Mouse (Mus musculus): ENCODE results near the gene Spata6.

Gene Spata6

DNA sequence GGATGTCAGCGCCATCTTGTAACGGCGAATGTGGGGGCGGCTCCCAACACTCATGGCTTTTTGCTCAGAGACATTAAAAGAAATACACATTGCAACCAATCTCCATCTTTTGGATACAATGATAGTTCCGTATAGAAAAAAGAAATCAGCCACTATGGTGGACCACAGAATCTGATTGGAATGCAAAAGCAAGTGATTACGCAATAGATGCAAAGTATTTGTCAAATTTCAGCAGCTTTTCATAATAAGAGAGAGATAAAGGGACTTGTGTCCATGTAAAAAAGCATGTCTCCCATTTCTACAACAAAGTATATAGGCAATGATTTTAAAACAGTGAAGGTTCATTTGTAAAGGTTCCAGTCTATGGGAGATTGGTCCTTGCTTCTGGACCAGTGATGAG lies 119.1 kb downstream of the Spata6 start:
- no peak for DNase-seq (ENCODE audit: low spot score)

DNA sequence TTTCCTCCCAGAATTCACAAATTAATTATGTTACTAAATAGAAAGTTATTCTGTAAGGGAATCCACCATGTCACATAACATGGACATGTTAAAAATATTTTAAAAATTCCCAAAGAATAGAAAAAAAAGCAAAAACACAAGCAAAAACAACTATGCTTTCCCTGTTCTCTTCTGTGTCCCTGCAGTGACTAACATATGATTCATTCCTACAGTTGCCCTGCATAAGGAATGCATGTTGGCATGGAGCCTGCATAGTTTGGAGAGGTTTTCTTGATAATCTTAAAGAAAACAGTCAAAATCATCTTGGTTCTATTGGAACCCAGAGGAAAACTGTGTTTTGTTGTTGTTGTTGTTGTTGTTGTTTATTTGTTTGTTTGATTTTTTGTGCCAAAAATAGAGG lies 132.8 kb downstream of the Spata6 start:
- no peak for DNase-seq (ENCODE audit: low spot score)

DNA sequence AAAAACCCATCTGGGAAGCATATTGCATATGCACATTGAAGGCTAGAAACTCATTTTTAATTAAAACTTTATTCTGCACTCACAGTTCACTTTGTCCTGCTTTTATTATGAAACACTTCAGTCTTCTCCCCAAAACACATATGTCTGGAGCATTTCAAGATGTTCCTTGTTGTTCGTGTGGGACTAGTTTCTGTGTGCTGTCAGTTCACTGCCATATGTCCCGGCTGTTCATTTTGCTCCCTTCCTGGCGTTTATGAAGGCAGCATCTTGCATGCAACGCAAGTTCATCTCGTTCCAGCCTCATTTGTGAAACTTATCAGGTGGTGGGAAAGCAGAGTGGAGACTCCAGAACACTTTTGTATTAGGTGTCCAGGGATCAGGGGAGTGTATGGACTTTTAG lies 146.9 kb downstream of the Spata6 start:
- no peak for DNase-seq (ENCODE audit: low spot score)

DNA sequence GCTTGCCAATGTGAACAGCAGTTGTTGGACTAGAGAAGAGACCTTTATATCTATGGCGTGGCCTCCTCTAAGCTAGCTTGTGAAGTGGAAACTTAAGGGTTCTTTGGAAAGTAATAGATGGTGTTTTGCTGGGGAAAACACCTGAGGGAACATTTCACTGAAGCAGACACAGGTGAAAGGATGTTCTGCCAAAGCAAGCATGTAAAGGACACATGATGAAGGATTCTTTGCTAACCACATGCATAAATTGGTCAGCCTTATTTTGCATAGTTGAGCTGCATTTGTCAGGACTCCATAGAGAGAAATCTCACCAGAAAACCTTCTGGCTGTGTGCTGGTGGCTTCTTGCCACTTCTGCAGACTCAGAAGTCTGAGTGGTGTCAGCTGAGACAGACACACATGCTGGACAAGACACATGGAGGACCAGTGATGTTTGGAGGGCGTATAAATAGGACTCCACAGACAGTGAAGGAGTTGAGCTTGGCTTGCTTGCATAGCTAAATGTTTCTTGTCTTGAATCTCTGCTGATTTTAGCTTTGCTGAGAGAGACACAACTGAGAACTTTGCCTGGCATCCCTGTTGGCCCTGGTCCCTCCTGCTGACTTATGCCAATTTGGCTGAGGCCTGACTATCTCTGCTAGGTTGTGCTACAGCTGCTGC lies 148.1 kb downstream of the Spata6 start:
- no peak for DNase-seq (ENCODE audit: low spot score)
